Mouse (Mus musculus) heart, embryonic 11.5 days (tissue): ENCODE measurements at regions not wholly inside any gene's neighbourhood (a gene's known extent, or its start where the extent isn't known, plus 50 kb on each side); places are given as distances from the start of the nearest gene placed in this dataset.

Experiments used
- ATAC-seq: fragments of 200-750 bp; cut with Nextera tagmentation; replicated peaks from 2 replicates; pipeline ENCODE4 v1.8.0; 2017; ENCODE audit warnings: moderate library complexity; ENCODE audit not compliant: insufficient number of reproducible peaks, low FRiP score, low TSS enrichment
- H3K27ac ChIP-seq: fragments of 300-500 bp; sonication (generic); 2 replicates; pipeline ENCODE4 v1.5.1; 2014; ENCODE audit warnings: mild to moderate bottlenecking, low read depth, low read length
- H3K27me3 ChIP-seq: fragments of 300-500 bp; sonication (generic); 2 replicates; pipeline ENCODE4 v1.6.1; 2014; ENCODE audit warnings: mild to moderate bottlenecking, low read length, mixed read lengths; ENCODE audit not compliant: control insufficient read depth, insufficient read depth
- H3K36me3 ChIP-seq: fragments of 300-500 bp; sonication (generic); 2 replicates; pipeline ENCODE4 v1.6.1; 2014; ENCODE audit warnings: mild to moderate bottlenecking, low read length, moderate library complexity, mixed read lengths; ENCODE audit not compliant: control insufficient read depth, insufficient read depth
- H3K4me1 ChIP-seq: fragments of 300-500 bp; sonication (generic); 2 replicates; pipeline ENCODE4 v1.6.1; 2014; ENCODE audit warnings: low read length; ENCODE audit not compliant: control insufficient read depth, insufficient read depth
- H3K4me2 ChIP-seq: fragments of 300-500 bp; sonication (generic); 2 replicates; pipeline ENCODE4 v1.6.1; 2014; ENCODE audit warnings: mild to moderate bottlenecking, moderate library complexity
- H3K4me3 ChIP-seq: fragments of 300-500 bp; sonication (generic); 2 replicates; pipeline ENCODE4 v1.5.1; 2014; ENCODE audit warnings: low read depth, low read length
- H3K9ac ChIP-seq: fragments of 300-500 bp; sonication (generic); 2 replicates; pipeline ENCODE4 v1.6.1; 2014; ENCODE audit warnings: mild to moderate bottlenecking, low read depth, low read length, moderate library complexity
- H3K9me3 ChIP-seq: fragments of 300-500 bp; sonication (generic); replicated peaks from 2 replicates; pipeline ENCODE4 v1.6.1; 2016; ENCODE audit warnings: low read length; ENCODE audit not compliant: control insufficient read depth
- WGBS: fragments of 180-500 bp; shearing (Covaris S2); extraction: QIAGEN DNeasy Blood & Tissue Kit; methylation state at CpG from one replicate; pipeline ENCODE4 v1.1.7; 2014; ENCODE audit not compliant: insufficient replicate concordance; 5-methylcytosine and 5-hydroxymethylcytosine counted together

DNA sequence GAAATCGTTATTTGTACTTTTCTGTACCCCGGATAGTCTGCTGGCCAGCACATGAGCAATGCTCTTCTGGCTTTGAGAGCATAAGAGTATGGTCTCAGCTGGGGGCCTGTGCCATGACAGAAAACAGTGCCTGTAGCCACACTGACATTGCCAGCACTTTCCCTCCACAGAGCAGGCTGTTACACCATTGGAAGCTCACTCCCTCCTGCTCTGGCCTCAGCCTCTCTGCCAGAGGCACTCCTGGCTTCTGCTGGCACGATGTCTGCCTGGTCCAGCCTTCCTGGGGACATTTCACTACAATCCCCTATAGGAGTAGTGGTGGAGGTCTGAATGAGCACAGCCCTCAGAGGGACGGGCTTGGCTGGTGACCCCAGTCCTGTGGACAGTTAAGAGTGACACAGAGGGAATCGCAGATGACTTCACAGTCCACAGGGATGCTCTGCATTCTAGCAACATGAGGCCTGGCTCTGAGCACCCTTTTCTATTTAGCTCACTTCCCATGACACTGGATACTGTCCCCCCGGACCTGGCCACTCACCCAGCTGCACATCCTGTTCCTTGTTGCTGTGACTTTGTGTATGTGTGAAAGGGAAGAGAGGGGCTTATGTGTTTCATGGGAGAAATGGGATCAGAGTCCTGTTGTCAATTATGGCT, 100.9 kb downstream of the Gas1 start:
- Histone ChIP-seq H3K4me3 (no peak overlapping the region), H3K4me2 (no peak overlapping the region), H3K9me3 (no peaks in the 10 kb centered on the region), H3K36me3 (no peaks in the 10 kb centered on the region), H3K27ac (no peak overlapping the region), H3K27me3 (no peaks in the 10 kb centered on the region), H3K9ac (no peak overlapping the region), H3K4me1 (no peaks in the 10 kb centered on the region)
- no peak for ATAC-seq
- WGBS, result 58% methylated on average over 6 of the region's 6 CpGs

DNA sequence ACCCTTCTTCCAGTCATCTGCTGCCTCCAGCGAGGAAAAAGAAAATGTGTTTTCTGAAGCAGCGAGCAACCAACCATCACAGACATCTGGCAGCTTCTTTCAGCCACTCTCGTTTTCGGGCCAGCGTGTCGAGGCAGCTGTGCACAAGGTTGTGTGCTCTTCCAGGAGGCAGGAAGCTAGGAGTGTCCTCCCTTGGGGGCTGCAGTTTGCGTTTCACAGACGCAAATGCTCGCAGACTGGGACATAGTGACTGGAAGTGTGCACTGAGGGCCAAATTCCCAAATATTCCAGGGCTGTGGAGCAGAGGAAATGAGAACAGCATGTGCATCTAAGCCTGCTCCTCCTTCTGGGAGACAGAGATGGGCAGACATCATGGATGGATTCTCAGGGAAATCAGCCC, 105.6 kb downstream of the Gas1 start:
- ATAC-seq, result no peak
- Histone ChIP-seq H3K4me2 (no peak overlapping the region), H3K36me3 (no peaks in the 10 kb centered on the region), H3K9ac (no peak overlapping the region), H3K27me3 (no peaks in the 10 kb centered on the region), H3K27ac (no peak overlapping the region), H3K4me3 (no peak overlapping the region), H3K4me1 (peaks cover 3% of the 10 kb centered on the region; the same call in 1 of the 2 replicates), H3K9me3 (no peaks in the 10 kb centered on the region)
- 62% methylated on average over 9 of the region's 9 CpGs for WGBS

DNA sequence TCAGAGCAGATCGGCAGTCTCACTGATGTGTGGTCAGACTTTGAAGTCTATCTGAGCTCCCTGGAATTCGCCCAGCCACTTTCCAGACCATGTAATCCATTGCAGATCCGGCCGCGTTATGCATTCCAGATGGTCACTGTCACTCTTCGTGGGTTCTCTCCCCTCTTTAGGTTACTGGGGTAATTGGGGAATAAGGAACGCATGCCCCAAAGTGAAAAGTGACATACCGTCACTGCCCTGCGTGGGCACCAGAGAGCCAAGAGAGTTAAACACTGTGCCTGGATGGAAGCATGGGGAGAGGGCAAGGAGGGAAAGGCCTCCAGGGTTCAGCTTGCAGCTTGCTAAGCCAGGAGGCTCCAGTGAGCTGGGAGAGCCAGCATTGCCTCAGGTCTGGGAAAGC, 108.0 kb downstream of the Gas1 start:
- Histone ChIP-seq H3K4me2 (no peak overlapping the region), H3K4me3 (no peak overlapping the region), H3K9ac (no peak overlapping the region), H3K36me3 (no peaks in the 10 kb centered on the region), H3K27ac (no peak overlapping the region), H3K4me1 (peaks cover 3% of the 10 kb centered on the region; the same call in 1 of the 2 replicates), H3K27me3 (no peaks in the 10 kb centered on the region), H3K9me3 (no peaks in the 10 kb centered on the region)
- WGBS, result 25% methylated on average over 9 of the region's 9 CpGs
- no peak for ATAC-seq

DNA sequence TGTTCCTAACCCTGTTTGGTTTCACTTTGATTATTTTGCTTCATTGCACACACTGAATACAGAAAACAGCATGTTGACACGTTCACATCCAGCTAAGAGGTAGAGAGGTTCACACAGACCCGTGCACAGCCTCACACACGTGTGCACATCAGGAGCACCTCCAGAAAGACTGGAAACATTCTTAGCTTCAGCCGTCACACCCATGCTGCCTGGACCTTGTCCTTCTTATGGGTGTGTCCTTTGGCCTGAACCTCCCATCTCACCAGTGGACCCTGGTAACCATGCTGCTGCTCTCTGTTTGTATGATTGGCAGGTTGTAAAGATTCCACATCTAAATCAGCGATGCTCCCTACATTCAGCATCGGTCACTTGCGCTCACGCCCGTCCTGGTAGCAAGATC, 109.8 kb downstream of the Gas1 start:
- WGBS, result 84% methylated on average over 9 of the region's 9 CpGs
- Histone ChIP-seq H3K4me1 (peaks cover 3% of the 10 kb centered on the region; the same call in 1 of the 2 replicates), H3K27me3 (no peaks in the 10 kb centered on the region), H3K4me2 (no peak overlapping the region), H3K36me3 (no peaks in the 10 kb centered on the region), H3K9me3 (no peaks in the 10 kb centered on the region), H3K9ac (no peak overlapping the region), H3K4me3 (no peak overlapping the region), H3K27ac (no peak overlapping the region)
- ATAC-seq, result no peak

DNA sequence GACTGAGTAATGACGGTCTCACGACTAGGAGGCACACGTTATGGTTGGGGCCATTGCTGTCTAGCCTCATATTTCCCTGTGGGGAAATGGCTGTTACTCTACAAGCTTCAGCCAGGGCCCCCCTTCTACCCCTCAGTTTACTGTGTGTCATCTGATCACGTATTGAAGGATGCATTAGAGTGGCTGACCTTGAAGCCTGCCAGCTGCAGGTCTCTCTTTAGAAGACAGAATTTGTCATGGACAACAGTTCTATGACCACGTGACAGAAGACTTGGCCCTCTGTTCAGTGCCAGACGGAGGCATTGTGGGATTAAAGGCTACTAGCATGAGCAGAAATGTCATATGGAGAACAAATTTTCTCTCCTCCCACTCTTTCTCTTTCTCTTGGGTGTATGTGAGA, 115.6 kb downstream of the Gas1 start:
- Histone ChIP-seq H3K4me3 (no peak overlapping the region), H3K27me3 (no peaks in the 10 kb centered on the region), H3K9ac (no peak overlapping the region), H3K4me2 (no peak overlapping the region), H3K4me1 (no peaks in the 10 kb centered on the region), H3K36me3 (no peaks in the 10 kb centered on the region), H3K9me3 (no peaks in the 10 kb centered on the region), H3K27ac (no peak overlapping the region)
- ATAC-seq, result no peak
- WGBS, result 69% methylated on average over 6 of the region's 6 CpGs

DNA sequence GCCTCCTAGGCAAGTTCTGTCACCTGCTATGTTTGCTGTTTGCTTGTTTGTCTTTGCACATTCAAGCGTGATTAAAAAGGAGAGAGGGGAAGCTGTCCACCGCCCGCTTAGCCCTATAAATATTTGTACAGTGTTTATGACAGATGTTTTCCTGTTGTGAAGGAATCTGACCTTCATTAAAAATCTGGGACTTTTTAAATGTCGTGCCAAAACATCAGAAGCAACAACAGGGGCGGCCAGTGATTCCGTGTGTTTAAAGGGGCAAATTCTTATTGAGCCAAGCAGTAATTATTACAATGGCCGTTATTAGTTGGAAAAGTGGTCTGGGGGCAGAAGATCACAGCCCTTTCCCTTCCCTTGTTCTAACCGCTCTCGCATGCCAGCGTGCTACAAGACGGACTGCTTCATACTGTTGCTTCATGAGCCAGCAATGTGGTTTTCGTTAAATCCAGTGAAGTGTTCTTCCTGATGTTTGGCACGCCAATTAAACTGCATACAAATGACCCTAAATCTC, 119.3 kb downstream of the Gas1 start:
- Histone ChIP-seq H3K4me2 (no peak overlapping the region), H3K9me3 (no peaks in the 10 kb centered on the region), H3K27me3 (no peaks in the 10 kb centered on the region), H3K4me1 (no peaks in the 10 kb centered on the region), H3K9ac (no peak overlapping the region), H3K4me3 (no peak overlapping the region), H3K36me3 (no peaks in the 10 kb centered on the region), H3K27ac (no peak overlapping the region)
- ATAC-seq, result no peak
- 65% methylated on average over 13 of the region's 13 CpGs for WGBS

DNA sequence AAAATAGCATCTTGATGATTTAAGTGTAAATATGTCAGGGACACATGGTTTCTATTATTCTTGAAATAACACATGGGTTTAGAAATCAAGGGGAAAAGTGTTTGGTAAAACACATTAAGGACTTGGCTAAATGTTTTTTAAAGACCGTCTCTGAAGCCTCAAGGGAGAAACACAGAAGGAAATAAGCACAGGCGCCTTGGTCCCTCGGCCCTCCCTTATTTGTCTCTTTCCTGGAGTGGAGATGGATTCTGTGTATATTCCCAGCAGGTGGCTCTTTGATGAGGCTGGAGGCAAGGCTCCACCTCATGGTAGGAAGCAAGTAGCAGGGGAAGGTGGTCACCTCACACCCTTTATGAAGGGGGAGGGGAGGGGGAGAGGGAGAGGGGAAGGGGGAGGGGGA, 122.6 kb downstream of the Gas1 start:
- no peak overlapping the region for H3K4me2 ChIP-seq
- WGBS, result 35% methylated on average over 3 of the region's 3 CpGs
- no peak for ATAC-seq
- H3K27me3 ChIP-seq, result no peaks in the 10 kb centered on the region
- no peaks in the 10 kb centered on the region for H3K4me1 ChIP-seq
- H3K27ac ChIP-seq, result no peak overlapping the region
- no peaks in the 10 kb centered on the region for H3K9me3 ChIP-seq
- no peak overlapping the region for H3K9ac ChIP-seq
- no peaks in the 10 kb centered on the region for H3K36me3 ChIP-seq
- no peak overlapping the region for H3K4me3 ChIP-seq

DNA sequence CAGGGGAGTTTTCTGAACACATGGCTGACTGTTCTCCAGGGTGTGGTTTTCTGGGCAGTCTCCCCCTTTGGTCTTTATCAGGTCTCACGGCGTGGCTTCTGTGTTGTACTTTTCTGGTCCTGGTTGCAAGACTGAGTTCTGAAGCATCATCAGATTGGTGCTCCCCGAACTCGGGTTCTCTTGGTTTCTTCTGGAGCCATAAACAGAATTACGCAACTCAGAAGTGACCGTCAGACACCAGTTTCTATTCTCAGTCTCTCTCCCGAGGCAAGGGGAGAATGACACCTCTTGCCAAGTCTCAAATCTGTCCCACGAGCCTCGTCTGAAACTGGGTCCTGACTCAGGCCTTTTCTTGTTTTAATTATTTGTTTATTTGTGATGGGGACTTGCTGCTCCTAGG, 123.1 kb downstream of the Gas1 start:
- Histone ChIP-seq H3K4me2 (no peak overlapping the region), H3K27me3 (no peaks in the 10 kb centered on the region), H3K4me3 (no peak overlapping the region), H3K9me3 (no peaks in the 10 kb centered on the region), H3K9ac (no peak overlapping the region), H3K36me3 (no peaks in the 10 kb centered on the region), H3K27ac (no peak overlapping the region), H3K4me1 (no peaks in the 10 kb centered on the region)
- 57% methylated on average over 9 of the region's 9 CpGs for WGBS
- no peak for ATAC-seq

DNA sequence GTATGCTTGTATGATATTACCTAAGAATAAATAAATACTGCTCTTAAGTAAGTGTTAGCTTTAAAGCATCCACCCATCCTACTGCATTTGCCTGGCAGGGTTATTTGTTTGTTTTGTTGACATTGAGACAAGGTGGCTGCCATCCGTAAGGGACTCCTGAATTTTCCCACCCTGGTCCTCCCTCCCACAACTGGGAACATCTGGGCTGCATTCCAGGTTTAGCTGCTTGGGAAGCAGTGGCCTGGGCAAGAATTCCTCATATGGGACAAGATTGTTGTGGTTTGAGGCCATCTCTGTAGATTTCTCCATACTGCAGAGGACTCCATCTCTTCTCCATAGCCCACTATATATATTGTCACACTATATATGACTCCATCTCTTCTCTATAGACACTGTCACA, 125.3 kb downstream of the Gas1 start:
- Histone ChIP-seq H3K4me3 (no peak overlapping the region), H3K4me2 (no peak overlapping the region), H3K27me3 (no peaks in the 10 kb centered on the region), H3K36me3 (no peaks in the 10 kb centered on the region), H3K9me3 (no peaks in the 10 kb centered on the region), H3K27ac (no peak overlapping the region), H3K4me1 (peaks cover 15% of the 10 kb centered on the region), H3K9ac (no peak overlapping the region)
- no peak for ATAC-seq
- 56% methylated on average over 1 of the region's 1 CpGs for WGBS
